Mouse (Mus musculus) lung, postnatal 0 days (tissue): ENCODE measurements around the gene Med29. TPM values are rescaled to one million over a fixed set of nuclear protein-coding genes. Genes with fewer than 3 reads are reported as not detected.

Source experiments
- ATAC-seq: fragments of 200-750 bp; cut with Nextera tagmentation; 2 replicates; pipeline ENCODE4 v1.8.0; 2017; ENCODE audit warnings: moderate library complexity
- DNase-seq: peaks from one replicate; pipeline ENCODE4 v3.0.0-alpha.2; 2016; ENCODE audit warnings: low spot score
- H3K27ac ChIP-seq: fragments of 300-500 bp; sonication (generic); 2 replicates; pipeline ENCODE4 v1.5.1; 2014; ENCODE audit warnings: antibody characterized with exemption, mild to moderate bottlenecking, low read length, mixed read lengths
- H3K27me3 ChIP-seq: fragments of 300-500 bp; sonication (generic); replicated peaks from 2 replicates; pipeline ENCODE4 v1.6.1; 2014; ENCODE audit warnings: low read length, mixed read lengths; ENCODE audit not compliant: insufficient read depth
- H3K36me3 ChIP-seq: fragments of 300-500 bp; sonication (generic); 2 replicates; pipeline ENCODE4 v1.6.1; 2014; ENCODE audit warnings: low read length, mixed read lengths; ENCODE audit not compliant: insufficient read depth
- H3K4me1 ChIP-seq: fragments of 300-500 bp; sonication (generic); 2 replicates; pipeline ENCODE4 v1.6.1; 2014; ENCODE audit warnings: antibody characterized with exemption, low read depth, low read length, mixed read lengths; ENCODE audit not compliant: insufficient read depth
- H3K4me2 ChIP-seq: fragments of 300-500 bp; sonication (generic); replicated peaks from 2 replicates; pipeline ENCODE4 v1.6.1; 2014; ENCODE audit warnings: low read depth, mild to moderate bottlenecking, low read length, moderate library complexity, mixed read lengths
- H3K4me3 ChIP-seq: fragments of 300-500 bp; sonication (generic); 2 replicates; pipeline ENCODE4 v1.5.1; 2014; ENCODE audit warnings: low read depth, low read length
- H3K9ac ChIP-seq: fragments of 300-500 bp; sonication (generic); replicated peaks from 2 replicates; pipeline ENCODE4 v1.6.1; 2014; ENCODE audit warnings: low read depth, mild to moderate bottlenecking
- H3K9me3 ChIP-seq: fragments of 300-500 bp; sonication (generic); 2 replicates; pipeline ENCODE4 v1.6.1; 2016; ENCODE audit warnings: low read length, mixed read lengths
- CTCF ChIP-seq: IDR thresholded peaks from 2 replicates; pipeline ENCODE4 v1.5.1; 2016; ENCODE audit warnings: antibody characterized with exemption, mild to moderate bottlenecking
- EP300 ChIP-seq: IDR thresholded peaks from 2 replicates; pipeline ENCODE4 v1.6.1; 2016; ENCODE audit warnings: antibody characterized with exemption, mild to moderate bottlenecking, control low read depth
- WGBS: fragments of 180-500 bp; shearing (Covaris S2); extraction: QIAGEN DNeasy Blood & Tissue Kit; methylation state at CpG from one replicate; pipeline ENCODE4 v1.1.7; 2014; 5-methylcytosine and 5-hydroxymethylcytosine counted together
- polyA plus RNA-seq: library from polyadenylated mRNA; unstranded; fragments of >200 nt; fragmentation: Nextera tagmentation; extraction: Ambion mirVana; gene quantifications from 2 replicates; pipeline ENCODE4 v1.2.1, GENCODE M21; 2015

Med29 gene
- polyA plus RNA-seq, 1 experiment from 2014 or later, result 30.2 TPM

DNA sequence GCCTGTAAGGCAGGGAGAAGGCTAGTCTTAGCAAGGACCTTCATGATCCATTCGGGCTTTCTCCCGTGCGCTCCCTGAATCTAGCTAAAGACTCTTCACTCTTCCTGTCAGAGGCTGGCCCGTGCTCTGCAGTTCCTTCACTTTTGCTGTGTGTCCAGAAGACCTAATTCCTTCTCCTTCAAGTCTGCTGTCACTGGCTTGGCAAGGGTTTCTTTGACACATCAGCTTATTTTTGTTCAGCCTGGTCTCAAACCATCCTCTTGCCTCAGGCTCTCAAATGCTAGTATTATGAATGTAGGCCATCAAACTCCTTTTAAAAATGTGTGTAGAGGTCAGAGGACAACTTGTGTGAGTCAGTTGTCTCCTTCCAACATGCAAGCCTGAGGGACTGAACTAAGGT, 8.9 kb downstream of the Med29 start:
- Histone ChIP-seq H3K9ac (no peak overlapping the region), H3K4me1 (peaks cover 21% of the 10 kb centered on the region), H3K27me3 (no peaks in the 10 kb centered on the region), H3K9me3 (no peaks in the 10 kb centered on the region), H3K4me3 (no peak overlapping the region), H3K4me2 (peak overlapping the region; percentile 94; the same call in 1 of the 2 replicates), H3K36me3 (no peaks in the 10 kb centered on the region), H3K27ac (peak overlapping the region; percentile 99)
- no peak for TF ChIP-seq CTCF
- no peak for TF ChIP-seq EP300
- WGBS, result 61% methylated on average over 4 of the region's 4 CpGs
- ATAC-seq (no peak), DNase-seq (no peak)

DNA sequence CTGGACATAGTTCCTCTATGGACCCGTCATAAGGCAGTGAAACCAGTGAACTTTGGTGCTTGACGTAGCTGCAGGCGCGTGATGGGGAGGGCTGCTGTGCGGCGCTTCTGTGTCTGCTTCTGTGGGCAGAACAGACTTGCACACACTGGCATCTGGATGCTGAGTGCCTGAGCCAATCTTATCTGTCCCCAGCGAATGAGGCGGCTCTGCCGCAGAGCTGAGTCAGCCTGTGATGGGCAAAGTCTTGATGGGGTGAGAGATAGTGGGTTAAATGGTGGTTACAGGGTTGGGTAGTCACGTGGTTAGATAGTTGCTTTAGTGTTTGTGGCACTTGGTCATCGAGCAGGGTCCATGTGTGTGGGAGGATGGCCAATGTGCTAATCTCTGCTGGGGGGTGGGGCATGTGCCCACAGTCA, 9.5 kb downstream of the Med29 start:
- Histone ChIP-seq H3K4me2 (peak overlapping the region; percentile 94), H3K27me3 (no peaks in the 10 kb centered on the region), H3K4me3 (no peak overlapping the region), H3K36me3 (peaks cover under 1% of the 10 kb centered on the region; the same call in 1 of the 2 replicates), H3K27ac (peak overlapping the region; percentile 99), H3K9ac (no peak overlapping the region; the same call in 1 of the 2 replicates), H3K4me1 (peaks cover 21% of the 10 kb centered on the region), H3K9me3 (no peaks in the 10 kb centered on the region)
- no peak for TF ChIP-seq EP300
- no peak for TF ChIP-seq CTCF
- WGBS, result 38% methylated on average over 11 of the region's 11 CpGs
- ATAC-seq (no peak), DNase-seq (no peak)

DNA sequence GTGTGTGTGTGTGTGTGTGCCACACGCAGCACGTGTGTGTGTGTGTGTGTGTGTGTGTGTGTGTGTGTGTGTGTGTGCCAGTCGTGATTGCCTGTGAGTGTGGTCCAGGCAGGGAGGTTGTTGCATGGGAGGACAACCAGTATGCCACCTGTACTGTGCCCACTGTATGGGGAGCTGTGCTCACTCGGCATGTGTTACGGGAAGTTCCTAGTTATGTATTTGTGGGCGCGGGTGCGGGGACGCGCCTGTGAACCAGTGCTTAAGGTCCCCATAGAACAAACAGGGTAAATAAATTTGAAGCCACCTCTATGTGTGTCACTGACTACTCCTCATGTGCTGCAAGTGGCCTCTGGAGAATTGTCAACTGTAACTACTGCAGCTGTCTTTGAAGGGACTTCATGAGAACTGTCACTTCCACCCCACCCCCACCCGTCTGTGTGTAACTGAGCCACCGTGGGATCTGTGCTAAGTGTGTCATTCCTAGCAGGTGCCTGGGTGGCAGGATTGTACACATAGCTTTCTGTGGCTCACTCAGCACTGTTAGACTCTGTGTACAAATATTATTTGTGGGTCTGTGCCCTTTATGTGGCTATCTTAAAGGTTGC, 10.1 kb downstream of the Med29 start:
- peak overlapping the region; percentile 94 for H3K4me2 ChIP-seq
- WGBS, result 22% methylated on average over 11 of the region's 12 CpGs
- peak overlapping the region; percentile 99 for H3K27ac ChIP-seq
- H3K4me3 ChIP-seq, result peak overlapping the region; percentile 39
- H3K27me3 ChIP-seq, result no peaks in the 10 kb centered on the region
- ATAC-seq (no peak), DNase-seq (peak; percentile 74)
- TF ChIP-seq EP300 (peak; percentile 3; the same call in 1 of the 2 replicates), CTCF (no peak)
- H3K4me1 ChIP-seq, result peaks cover 21% of the 10 kb centered on the region
- H3K36me3 ChIP-seq, result peaks cover 6% of the 10 kb centered on the region; the same call in 1 of the 2 replicates
- H3K9me3 ChIP-seq, result no peaks in the 10 kb centered on the region
- no peak overlapping the region; the same call in 1 of the 2 replicates for H3K9ac ChIP-seq

- H3K4me2 ChIP-seq, result peak overlapping the region; percentile 94
- ATAC-seq (peak; percentile 51), DNase-seq (peak; percentile 98)
- H3K4me3 ChIP-seq, result peak overlapping the region; percentile 39
- no peaks in the 10 kb centered on the region for H3K9me3 ChIP-seq
- peak; percentile 93 for TF ChIP-seq EP300
- 0 out of 2 replicates have a peak, but pooled peaks have one; percentile 1 for TF ChIP-seq CTCF
- H3K27ac ChIP-seq, result peak overlapping the region; percentile 99
- H3K9ac ChIP-seq, result peak overlapping the region; percentile 67
- H3K36me3 ChIP-seq, result peaks cover 7% of the 10 kb centered on the region; the same call in 1 of the 2 replicates
- no peaks in the 10 kb centered on the region for H3K27me3 ChIP-seq
- H3K4me1 ChIP-seq, result peaks cover 21% of the 10 kb centered on the region
- 0% methylated on average over 19 of the region's 20 CpGs for WGBS
These were observed 10.6 kb downstream of the Med29 start for GRCm38 (mm10) chr7:28381938-28382337.

- DNase-seq (peak; percentile 98), ATAC-seq (peak; percentile 68)
- TF ChIP-seq CTCF, result no peak
- peak; percentile 88 for TF ChIP-seq EP300
- H3K4me2 ChIP-seq, result peak overlapping the region; percentile 94
- peak overlapping the region; percentile 67 for H3K9ac ChIP-seq
- H3K27me3 ChIP-seq, result no peaks in the 10 kb centered on the region
- H3K27ac ChIP-seq, result peak overlapping the region; percentile 99
- peaks cover 21% of the 10 kb centered on the region for H3K4me1 ChIP-seq
- H3K36me3 ChIP-seq, result peaks cover 7% of the 10 kb centered on the region; the same call in 1 of the 2 replicates
- WGBS, result 2% methylated on average over 30 of the region's 30 CpGs
- no peaks in the 10 kb centered on the region for H3K9me3 ChIP-seq
- H3K4me3 ChIP-seq, result peak overlapping the region; percentile 39
These were observed 11.3 kb downstream of the Med29 start for GRCm38 (mm10) chr7:28381017-28381790.

- ATAC-seq (no peak), DNase-seq (peak; percentile 23)
- 29% methylated on average over 16 of the region's 17 CpGs for WGBS
- Histone ChIP-seq H3K27ac (peak within 1 kb of the TSS; percentile 99), H3K4me3 (peak within 1 kb of the TSS; percentile 87), H3K4me2 (peak within 1 kb of the TSS; percentile 94), H3K36me3 (peaks cover 7% of the 10 kb centered on the region; the same call in 1 of the 2 replicates), H3K9ac (peak within 1 kb of the TSS; percentile 98), H3K27me3 (no peaks in the 10 kb centered on the region), H3K9me3 (no peaks in the 10 kb centered on the region), H3K4me1 (peaks cover 21% of the 10 kb centered on the region)
- TF ChIP-seq CTCF (no peak; the same call in 1 of the 2 replicates), EP300 (no peak)
These were observed 12.1 kb downstream of the Med29 start, which contains the start of gene Zfp36 for GRCm38 (mm10) chr7:28380237-28381016. Gene Zfp36 (minus strand): TSS chr7:28380253.
